Mouse (Mus musculus): ENCODE data around the gene Tesc.

DNA sequence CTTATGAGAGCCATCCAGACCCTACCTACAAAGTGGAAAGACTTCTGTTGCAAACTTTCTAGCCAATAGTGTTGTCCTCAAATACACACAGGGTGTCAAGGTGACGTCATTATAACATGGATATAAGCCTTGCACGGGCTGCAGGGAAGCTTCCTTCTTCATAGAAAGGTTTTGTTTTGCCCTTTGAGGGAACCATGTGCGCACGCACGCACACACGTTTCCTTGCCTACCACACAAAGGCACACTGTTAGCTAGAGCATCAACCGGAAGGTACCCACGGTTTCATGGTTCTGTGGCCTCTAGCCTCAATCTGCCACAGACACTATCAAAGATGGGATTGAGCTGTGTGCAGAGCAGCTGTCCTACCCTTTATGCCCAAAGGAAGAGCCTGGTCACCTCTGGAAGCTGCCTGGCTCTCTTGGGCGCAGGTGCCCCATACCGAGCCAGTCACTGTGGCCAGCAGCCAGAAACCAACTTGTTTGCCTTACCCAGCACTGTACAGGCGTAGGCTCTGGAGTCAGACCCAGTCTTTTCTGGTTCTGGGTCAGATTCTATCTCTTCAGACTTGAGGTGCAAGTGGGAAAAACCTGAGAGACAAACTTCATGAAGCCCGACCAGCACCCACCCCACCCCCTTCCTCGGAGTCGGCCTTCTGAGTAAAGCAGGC is 19.7 kb downstream of the Tesc start:
- TF ChIP-seq CTCF (IDR thresholded peaks at IDR 0.05; ENCODE audit: insufficient read depth, low read depth, low read length), result no peak
- no peak for TF ChIP-seq POLR2A (IDR thresholded peaks at IDR 0.05; ENCODE audit: insufficient read depth, low read depth, low read length)

Measured in olfactory bulb, adult 2 months (tissue).